Mouse (Mus musculus) adrenal gland, postnatal 10 days (tissue): ENCODE measurements around the gene Fam57a. TPM values are rescaled to one million over a fixed set of nuclear protein-coding genes. Genes with fewer than 3 reads are reported as not detected.
A peak's percentile ranks its signal among the peaks of the same experiment; 100 is the strongest.

Experiments used
- DNase-seq: peaks from one replicate; pipeline ENCODE4 v3.0.0; 2021; ENCODE audit warnings: mixed read lengths
- long read RNA-seq, 2 experiments: library from polyadenylated mRNA; stranded (forward); transcript quantifications; one replicate each; pipeline ENCODE4 v2.0.0; 2021
- total RNA-seq, 2 experiments: library from RNA; stranded (reverse); gene quantifications; 2 replicates each; pipeline ENCODE4 v1.2.3; 2021

Fam57a gene
- 10 to 100 TPM in 1 of 2 experiments, 1 to 10 TPM in 1; 7.1 to 10.8 TPM for total RNA-seq
- long read RNA-seq, experiment 1, partial matches to known transcripts, result 0 of 2 reads
- long read RNA-seq, experiment 1, other reads (novel, unspliced or antisense), result 0 of 2 reads
- long read RNA-seq, experiment 2, transcript Fam57a-201 (5 exons, 2,130 nt), result major isoform, 6 of 9 reads
- long read RNA-seq, experiment 2, partial matches to known transcripts, result 1 of 9 reads
- long read RNA-seq, experiment 2, other reads (novel, unspliced or antisense), result 1 of 9 reads

DNA sequence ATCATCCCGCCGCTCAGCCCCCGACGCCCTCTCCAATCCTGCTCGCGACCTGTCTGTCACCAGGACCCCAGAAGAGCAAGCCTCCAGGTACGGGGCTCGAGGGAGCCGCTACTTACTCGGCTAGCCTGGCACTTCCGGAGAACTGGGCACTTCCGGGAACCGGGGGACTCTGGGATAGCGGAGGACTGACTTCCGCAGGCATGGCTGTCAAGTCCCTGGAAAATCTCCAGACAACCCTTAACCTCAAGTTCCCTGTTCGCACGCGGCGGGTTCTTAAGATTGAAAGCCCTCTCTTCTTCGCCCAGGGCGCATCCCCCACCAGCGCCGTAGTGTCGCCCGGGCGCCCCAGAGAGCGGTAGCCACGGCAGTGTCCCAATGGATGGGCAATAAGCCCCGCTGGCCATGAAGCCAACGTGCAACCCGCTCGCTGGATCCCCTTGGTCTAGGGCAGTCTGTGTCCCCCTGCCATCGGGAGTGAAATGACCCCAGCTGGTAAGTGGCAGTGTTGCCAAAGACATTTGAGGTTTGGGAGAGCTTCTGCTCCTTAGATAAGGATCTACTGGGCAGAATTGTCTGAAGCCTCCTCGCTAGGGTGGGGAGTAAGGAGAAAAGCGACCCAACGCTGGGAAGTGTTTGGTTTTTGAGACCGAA lies at the start of gene Fam57a, which contains the start of gene Vps53:
Gene Fam57a (plus strand): TSS at position 177 of the 651 bp plus-strand sequence.
Gene Vps53 (minus strand): TSS at position 153 of the 651 bp plus-strand sequence.
- peak; percentile 95 for DNase-seq

- DNase-seq, result peak; percentile 22
These were observed 48.6 kb upstream of the Fam57a start for GRCm38 (mm10) chr11:76130859-76131258.

DNA sequence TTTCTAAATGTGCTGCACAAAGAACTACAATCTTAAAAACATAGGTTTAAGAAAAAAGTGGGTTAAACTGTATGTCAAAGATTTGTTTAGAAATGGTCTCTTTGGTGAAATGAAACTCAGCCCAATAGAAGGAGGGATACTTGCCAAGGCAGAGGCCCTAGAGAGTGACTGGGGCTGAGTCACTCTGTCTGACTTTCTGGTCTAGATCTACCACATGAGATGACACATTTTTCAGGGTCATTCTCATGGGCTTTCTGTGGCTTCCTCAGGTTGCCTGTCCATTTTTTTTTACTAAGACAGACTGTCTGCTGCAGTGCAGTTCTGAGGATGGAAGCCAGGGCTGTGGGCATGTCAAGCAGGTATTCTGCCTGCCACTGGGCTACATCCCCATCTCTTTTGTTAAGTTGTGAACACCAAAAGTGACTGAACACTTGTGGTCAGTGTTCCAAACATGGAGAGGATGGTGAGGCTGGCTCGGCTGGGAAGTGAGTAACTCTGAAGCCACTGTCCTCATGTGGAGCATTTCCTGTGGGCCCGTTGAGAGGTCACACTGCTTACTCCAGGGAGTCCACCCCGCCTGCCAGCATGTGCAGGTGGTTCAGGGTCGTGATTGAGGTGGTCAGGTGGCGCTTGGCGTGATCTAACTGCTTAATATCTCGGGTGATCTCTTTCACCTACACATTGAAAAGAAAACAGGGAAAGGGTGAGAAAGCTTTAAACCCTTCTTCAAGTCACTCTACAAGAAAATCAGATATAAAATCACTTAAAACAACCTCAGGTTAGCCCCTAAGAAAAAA lies 43.6 kb upstream of the Fam57a start:
- DNase-seq, result peak; percentile 45

DNA sequence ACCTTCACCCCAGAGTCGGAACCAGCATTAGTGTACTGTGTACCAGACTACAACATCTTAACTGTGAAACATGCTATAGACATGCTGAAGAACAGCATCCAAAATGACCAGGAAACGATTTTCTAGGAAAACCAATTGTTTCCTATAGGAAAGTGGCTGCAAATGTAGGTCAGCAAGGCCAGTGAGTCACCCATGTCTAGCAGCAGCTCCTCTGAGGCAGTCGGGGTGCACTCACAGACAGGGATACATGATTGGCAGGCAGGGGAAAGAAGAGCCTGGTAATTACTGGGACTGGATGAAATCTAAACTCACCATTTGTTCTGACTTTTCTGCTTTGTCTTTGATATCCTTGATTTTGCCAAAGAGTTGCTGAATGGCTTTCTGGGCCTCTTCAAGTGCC lies 41.5 kb upstream of the Fam57a start:
- no peak for DNase-seq

DNA sequence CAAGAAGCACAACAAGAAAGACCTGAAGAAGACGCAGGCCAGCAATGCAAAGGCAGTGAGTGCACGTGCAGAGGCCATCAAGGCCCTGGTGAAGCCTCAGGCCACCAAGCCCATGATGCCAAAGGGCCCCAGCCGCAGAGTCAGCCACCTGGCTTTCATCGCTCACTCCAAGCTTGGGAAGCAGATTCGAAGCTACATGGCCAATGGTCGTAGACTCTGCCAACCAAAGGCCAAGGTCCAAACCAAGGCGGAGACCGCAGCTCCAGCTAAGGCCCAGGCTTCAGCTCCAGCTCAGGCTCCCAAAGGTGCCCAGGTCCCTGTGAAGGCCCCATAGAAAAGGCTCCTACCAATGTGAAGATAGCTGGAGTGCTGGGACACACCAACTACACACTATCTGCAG lies 35.1 kb upstream of the Fam57a start:
- DNase-seq, result peak; percentile 14

DNA sequence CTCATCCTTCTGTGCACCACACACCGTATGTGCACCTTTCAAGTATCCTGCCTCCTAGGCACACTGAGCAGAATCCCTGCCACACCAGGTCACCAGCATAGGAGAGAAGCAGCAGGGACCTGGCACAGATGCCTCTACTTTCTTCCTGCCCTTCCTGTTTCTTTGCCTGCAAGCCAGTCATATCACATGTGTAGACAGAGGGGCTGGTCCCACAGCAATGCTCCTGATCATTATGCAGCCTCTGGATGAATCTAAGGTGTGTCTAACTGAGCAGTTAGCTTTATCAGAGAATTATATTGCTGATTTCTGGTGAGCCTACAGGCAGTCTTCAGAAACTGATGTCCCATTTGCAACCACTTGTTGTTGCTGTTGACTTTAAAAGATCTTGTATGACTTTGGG lies 34.3 kb upstream of the Fam57a start:
- DNase-seq, result no peak

GRCm38 (mm10) chr11:76146187-76147010 lies 33.1 kb upstream of the Fam57a start:
- DNase-seq, result peak; percentile 13

DNA sequence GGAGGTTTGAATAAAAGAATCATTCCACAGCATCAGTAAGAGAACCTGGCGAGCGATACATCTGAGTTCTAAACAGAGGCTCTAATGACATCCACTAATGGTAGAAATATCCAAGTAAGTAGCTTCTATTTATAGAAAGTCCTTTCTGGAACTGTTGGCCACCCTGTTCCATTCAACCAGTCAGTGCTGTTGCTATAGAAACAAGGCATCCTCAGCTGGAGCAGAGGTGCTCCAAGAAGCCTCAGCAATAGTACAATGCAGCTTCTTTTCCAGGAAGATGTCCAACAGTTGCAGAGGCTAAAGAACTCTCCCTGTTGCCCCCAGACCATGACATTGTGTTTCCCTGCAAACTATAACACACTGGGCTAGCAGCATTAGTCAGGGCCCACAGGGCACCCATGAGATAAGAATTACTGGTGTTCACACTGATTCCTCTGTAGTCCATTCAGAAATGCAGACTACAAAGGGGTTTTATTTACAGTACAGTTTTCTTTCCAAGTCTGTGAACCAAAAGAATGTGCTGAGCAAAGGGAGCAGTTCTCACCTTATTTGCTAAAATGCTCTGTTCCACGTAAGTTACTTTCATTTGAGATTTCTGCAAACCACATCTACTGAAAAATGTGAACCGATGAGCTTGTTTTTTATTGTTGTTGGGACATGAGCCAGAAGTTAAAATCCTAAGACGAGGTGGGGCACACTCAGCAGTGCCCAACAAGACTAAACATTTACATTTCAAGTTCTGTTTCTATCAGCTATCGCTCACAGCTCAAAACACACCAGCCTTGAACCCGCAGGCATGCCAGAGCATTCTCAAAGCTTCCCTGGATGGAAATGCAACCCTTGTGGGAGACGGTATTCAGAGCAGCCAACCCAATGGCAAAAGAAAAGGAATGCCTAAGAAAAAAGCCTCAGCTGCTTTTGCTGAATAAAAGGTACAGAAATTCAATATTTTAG lies 31.1 kb upstream of the Fam57a start:
- DNase-seq, result no peak

GRCm38 (mm10) chr11:76150980-76151379 lies 28.5 kb upstream of the Fam57a start:
- no peak for DNase-seq

DNA sequence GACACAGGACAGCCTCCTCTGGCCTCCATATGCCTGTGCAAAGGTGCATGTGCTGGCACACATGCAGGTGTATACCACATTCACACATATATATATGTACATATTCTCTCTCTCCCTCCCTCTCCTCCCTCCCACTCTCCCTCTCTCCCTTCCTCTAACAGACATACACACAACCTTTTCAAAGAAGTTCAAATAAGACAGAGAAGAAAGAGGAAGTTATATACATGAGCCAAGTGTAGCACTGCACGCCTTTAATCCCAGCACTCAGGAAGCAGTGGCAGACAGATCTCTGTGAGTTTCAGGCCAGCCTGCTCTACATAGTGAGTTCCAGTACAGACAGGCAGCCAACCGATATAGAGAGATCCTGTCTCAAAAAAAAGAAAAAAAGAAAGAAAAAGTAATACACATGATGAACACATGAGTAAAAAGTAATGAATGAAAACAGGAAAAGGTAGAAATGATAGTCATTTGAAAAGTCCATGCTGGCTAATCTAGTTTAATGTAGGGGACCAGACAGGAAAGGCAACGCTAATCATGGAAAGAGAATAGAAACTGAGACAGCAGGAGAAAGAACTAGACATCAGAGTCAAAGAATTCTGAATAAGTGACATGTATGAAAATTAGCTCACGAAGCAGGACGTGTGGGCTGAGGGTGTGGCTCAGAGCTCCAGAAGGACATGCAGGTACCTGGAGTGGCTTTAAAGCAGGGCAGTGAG lies 26.1 kb upstream of the Fam57a start:
- no peak for DNase-seq

- no peak for DNase-seq
These were observed 25.3 kb upstream of the Fam57a start for GRCm38 (mm10) chr11:76154200-76154599.

GRCm38 (mm10) chr11:76154861-76155260 lies 24.6 kb upstream of the Fam57a start:
- DNase-seq, result no peak

DNA sequence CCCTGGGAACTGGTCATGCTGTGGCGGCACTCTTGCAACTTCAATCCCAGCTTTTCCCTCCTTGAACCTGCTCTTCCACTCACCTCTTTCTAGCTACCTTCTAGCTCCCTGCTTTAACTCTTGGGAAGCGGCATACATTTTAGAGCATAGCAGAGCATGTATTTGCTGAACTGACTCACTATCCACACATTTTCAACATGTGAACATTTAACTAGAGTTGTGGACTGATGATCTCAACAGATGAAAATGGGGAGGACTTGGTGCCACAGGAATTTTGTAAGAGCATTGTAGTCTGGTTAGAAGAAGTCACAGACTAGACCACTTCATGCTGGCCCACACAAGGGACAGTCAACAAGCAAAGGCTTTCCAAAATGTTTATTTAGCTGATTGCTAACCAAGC lies 21.1 kb upstream of the Fam57a start:
- DNase-seq, result no peak

DNA sequence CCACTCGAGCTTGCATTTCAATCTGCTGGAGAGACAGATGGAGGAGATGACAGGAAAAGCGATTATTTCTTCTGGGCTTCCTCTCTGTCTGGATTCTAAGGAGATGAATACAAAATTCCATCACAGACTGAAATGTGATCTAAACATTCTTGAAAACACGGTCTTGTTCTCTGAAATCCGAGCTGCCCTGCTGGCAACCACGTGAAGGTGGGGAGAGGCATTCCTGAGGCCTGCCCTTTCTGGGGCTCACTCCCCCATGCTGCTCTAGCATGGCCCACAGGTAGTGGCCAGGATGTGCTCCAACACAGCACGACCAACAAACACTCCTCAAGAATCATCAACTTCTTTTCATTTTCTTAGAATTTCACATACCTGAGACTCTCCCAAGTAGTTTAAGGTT lies 19.2 kb upstream of the Fam57a start:
- DNase-seq, result no peak

DNA sequence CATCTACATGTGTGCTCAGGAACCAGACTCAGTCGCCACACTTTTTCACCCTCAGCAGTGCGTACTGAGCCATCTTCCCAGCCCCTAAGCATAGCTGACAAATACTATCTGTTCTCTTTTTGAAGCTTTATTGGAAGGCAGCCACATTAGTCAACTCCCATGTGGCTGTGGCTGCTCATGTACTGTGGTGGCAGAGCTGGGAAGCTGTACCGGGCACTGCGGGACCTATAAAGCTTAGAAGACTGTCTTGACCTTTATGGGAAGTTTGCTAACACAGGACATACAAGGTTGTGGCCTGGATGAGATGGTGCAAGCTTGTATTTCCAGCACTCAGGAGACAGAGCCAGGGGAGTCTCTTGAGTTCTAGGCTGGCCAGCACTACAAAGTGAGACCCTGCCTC lies 12.8 kb upstream of the Fam57a start:
- peak; percentile 50 for DNase-seq

GRCm38 (mm10) chr11:76167079-76167765 lies 12.2 kb upstream of the Fam57a start:
- DNase-seq, result peak; percentile 87

GRCm38 (mm10) chr11:76168976-76169375 lies 10.5 kb upstream of the Fam57a start:
- peak; percentile 23 for DNase-seq

DNA sequence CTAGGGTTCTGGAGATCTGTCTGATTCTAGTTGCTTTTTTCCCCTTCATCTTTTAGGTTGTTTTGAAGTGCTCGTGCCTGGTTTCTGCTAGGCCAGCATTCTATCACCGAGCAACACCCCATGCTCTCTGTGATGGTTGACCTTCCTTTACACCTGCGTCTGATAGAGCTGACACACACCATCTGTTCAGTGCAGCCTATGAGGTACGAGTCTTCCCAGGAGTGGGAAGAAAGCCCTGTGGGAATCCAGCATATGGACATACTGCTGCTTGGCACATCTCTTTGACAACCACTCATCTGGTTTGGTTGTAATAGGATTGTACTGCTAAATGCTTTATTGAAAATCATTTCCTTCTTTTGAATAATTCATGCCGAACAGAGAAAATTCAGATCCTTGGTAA lies 9.3 kb upstream of the Fam57a start:
- DNase-seq, result no peak

DNA sequence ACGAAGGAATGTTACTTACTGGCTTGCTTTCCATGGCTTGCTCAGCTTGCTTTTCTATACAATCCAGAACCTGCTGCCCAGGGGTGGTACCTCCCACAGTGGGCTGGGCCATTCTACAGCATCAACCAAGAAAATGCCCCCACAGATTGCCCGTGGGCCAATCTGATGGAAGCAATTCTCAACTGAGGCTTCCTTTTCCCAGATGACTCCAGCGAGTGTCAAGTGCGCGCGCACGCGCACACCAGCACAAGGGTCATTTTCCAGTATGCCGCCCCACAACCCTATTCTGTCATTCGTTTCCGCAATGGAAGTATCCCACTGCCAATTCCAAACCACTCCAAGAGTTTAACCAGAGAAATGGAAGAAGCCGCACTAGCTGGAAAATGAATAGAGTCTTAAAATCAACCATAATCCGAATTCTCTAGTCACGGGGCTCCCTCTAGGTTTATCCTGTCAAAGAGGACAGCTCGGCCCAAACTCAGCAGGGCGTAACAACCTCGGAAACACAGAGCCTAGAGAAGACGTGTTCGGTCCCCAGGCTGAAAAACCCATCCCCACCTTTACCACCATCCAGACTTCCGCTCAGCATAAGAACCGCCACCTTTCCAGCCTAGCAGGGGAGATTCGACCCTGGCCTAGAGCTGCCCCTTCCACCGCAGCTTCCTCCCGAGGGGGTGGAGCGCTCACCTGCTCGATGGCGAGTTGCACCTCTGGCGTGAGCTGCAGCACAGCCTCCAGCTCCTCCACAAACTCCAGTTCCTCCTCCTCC lies 561 bp upstream of the Fam57a start:
- DNase-seq, result peak; percentile 54
